Mouse (Mus musculus) layer of hippocampus, adult 9-11 months (tissue): ENCODE results near the gene Rpusd4.

Experiments
- DNase-seq: peaks from one replicate; pipeline ENCODE4 v3.0.0; 2022

The Rpusd4 gene

GRCm38 (mm10) chr9:35267146-35267975 lies at the start of gene Rpusd4, which contains the start of gene Fam118b:
TSS of gene Rpusd4 (plus strand) at chr9:35267865.
TSS of gene Fam118b (minus strand) at chr9:35267805.
- peak; percentile 95 for DNase-seq

- DNase-seq: no peak
Observed at GRCm38 (mm10) chr9:35217963-35218362, 49.7 kb upstream of the Rpusd4 start.

- no peak for DNase-seq
Observed at GRCm38 (mm10) chr9:35223466-35223865, 44.2 kb upstream of the Rpusd4 start.

- no peak for DNase-seq
Observed at GRCm38 (mm10) chr9:35228671-35229070, 39.0 kb upstream of the Rpusd4 start.

- DNase-seq: no peak
Observed at GRCm38 (mm10) chr9:35235996-35236395, 31.7 kb upstream of the Rpusd4 start.

- DNase-seq: no peak
Observed at GRCm38 (mm10) chr9:35238371-35238770, 29.3 kb upstream of the Rpusd4 start.

GRCm38 (mm10) chr9:35238915-35239571 lies 28.6 kb upstream of the Rpusd4 start:
- DNase-seq: no peak

GRCm38 (mm10) chr9:35239734-35240133 lies 27.9 kb upstream of the Rpusd4 start:
- DNase-seq: no peak

GRCm38 (mm10) chr9:35247405-35247804 lies 20.3 kb upstream of the Rpusd4 start:
- no peak for DNase-seq

- DNase-seq: no peak
Observed at GRCm38 (mm10) chr9:35249476-35249875, 18.2 kb upstream of the Rpusd4 start.

GRCm38 (mm10) chr9:35257365-35257764 lies 10.3 kb upstream of the Rpusd4 start:
- no peak for DNase-seq

GRCm38 (mm10) chr9:35262418-35262817 lies 5.2 kb upstream of the Rpusd4 start:
- DNase-seq: no peak

GRCm38 (mm10) chr9:35263431-35263830 lies 4.2 kb upstream of the Rpusd4 start:
- DNase-seq: no peak

GRCm38 (mm10) chr9:35264509-35264908 lies 3.2 kb upstream of the Rpusd4 start:
- no peak for DNase-seq

GRCm38 (mm10) chr9:35267976-35268715 lies 481 bp downstream of the Rpusd4 start:
- no peak for DNase-seq

GRCm38 (mm10) chr9:35277855-35278365 lies 10.2 kb downstream of the Rpusd4 start:
- DNase-seq: no peak

GRCm38 (mm10) chr9:35278451-35278850 lies 10.8 kb downstream of the Rpusd4 start:
- no peak for DNase-seq

- no peak for DNase-seq
Observed at GRCm38 (mm10) chr9:35282006-35282850, 14.6 kb downstream of the Rpusd4 start.

- no peak for DNase-seq
Observed at GRCm38 (mm10) chr9:35282851-35283200, 15.2 kb downstream of the Rpusd4 start.

GRCm38 (mm10) chr9:35283415-35284069 lies 15.9 kb downstream of the Rpusd4 start:
- no peak for DNase-seq

GRCm38 (mm10) chr9:35284351-35284750 lies 16.7 kb downstream of the Rpusd4 start:
- no peak for DNase-seq

- no peak for DNase-seq
Observed at GRCm38 (mm10) chr9:35286351-35286750, 18.7 kb downstream of the Rpusd4 start.
